Mouse (Mus musculus): ENCODE data around the gene Cdc14b. TPM values are rescaled to one million over a fixed set of nuclear protein-coding genes. Genes with fewer than 3 reads are reported as not detected.

Gene Cdc14b
- polyA plus RNA-seq (2012; rRNA removed): 1.4 and 2.8 TPM in 2 replicates

- H3K27me3 ChIP-seq (ENCODE audit: control insufficient read depth, insufficient read depth, low read length): peaks cover 21% of the 10 kb centered on the region
- H3K36me3 ChIP-seq (ENCODE audit: control insufficient read depth, insufficient read depth, low read length): no peaks in the 10 kb centered on the region
- H3K27ac ChIP-seq (ENCODE audit: insufficient read depth, low read depth, low read length): no peak within 1 kb of the TSS
- 1% methylated on average over 57 of the region's 57 CpGs for WGBS
- peak within 1 kb of the TSS; percentile 79 for H3K4me3 ChIP-seq (ENCODE audit: low read depth, low read length)
- TF ChIP-seq POLR2A (IDR thresholded peaks at IDR 0.05; ENCODE audit: low read depth, low read length) (no peak), CTCF (IDR thresholded peaks at IDR 0.05; ENCODE audit: extremely low read depth, insufficient read length, insufficient replicate concordance, low read depth, low read length) (no peak)
- no peaks in the 10 kb centered on the region for H3K4me1 ChIP-seq (ENCODE audit: control insufficient read depth, insufficient read depth, insufficient read length, low read length)
These were observed at the start of gene Cdc14b for GRCm38 (mm10) chr13:64274879-64275753. TSS of gene Cdc14b (minus strand) at chr13:64275290.

- Histone ChIP-seq H3K27ac (ENCODE audit: insufficient read depth, low read depth, low read length) (no peak overlapping the region), H3K36me3 (ENCODE audit: control insufficient read depth, insufficient read depth, low read length) (no peaks in the 10 kb centered on the region), H3K4me1 (ENCODE audit: control insufficient read depth, insufficient read depth, insufficient read length, low read length) (no peaks in the 10 kb centered on the region), H3K27me3 (ENCODE audit: control insufficient read depth, insufficient read depth, low read length) (no peaks in the 10 kb centered on the region), H3K4me3 (ENCODE audit: low read depth, low read length) (no peak overlapping the region)
- no peak for TF ChIP-seq POLR2A (IDR thresholded peaks at IDR 0.05; ENCODE audit: low read depth, low read length)
- no peak for TF ChIP-seq CTCF (IDR thresholded peaks at IDR 0.05; ENCODE audit: extremely low read depth, insufficient read length, insufficient replicate concordance, low read depth, low read length)
- 78% methylated on average over 8 of the region's 8 CpGs for WGBS
These were observed 47.6 kb upstream of the Cdc14b start for GRCm38 (mm10) chr13:64322561-64323281.

GRCm38 (mm10) chr13:64320334-64320733, 45.2 kb upstream of the Cdc14b start:
- no peak overlapping the region for H3K27ac ChIP-seq (ENCODE audit: insufficient read depth, low read depth, low read length)
- WGBS: 71% methylated on average over 8 of the region's 8 CpGs
- no peak for TF ChIP-seq POLR2A (IDR thresholded peaks at IDR 0.05; ENCODE audit: low read depth, low read length)
- no peak for TF ChIP-seq CTCF (IDR thresholded peaks at IDR 0.05; ENCODE audit: extremely low read depth, insufficient read length, insufficient replicate concordance, low read depth, low read length)

GRCm38 (mm10) chr13:64319782-64320181, 44.7 kb upstream of the Cdc14b start:
- no peak for TF ChIP-seq POLR2A (IDR thresholded peaks at IDR 0.05; ENCODE audit: low read depth, low read length)
- TF ChIP-seq CTCF (IDR thresholded peaks at IDR 0.05; ENCODE audit: extremely low read depth, insufficient read length, insufficient replicate concordance, low read depth, low read length): no peak
- H3K27me3 ChIP-seq (ENCODE audit: control insufficient read depth, insufficient read depth, low read length): no peaks in the 10 kb centered on the region
- no peak overlapping the region for H3K4me3 ChIP-seq (ENCODE audit: low read depth, low read length)
- H3K4me1 ChIP-seq (ENCODE audit: control insufficient read depth, insufficient read depth, insufficient read length, low read length): no peaks in the 10 kb centered on the region
- H3K27ac ChIP-seq (ENCODE audit: insufficient read depth, low read depth, low read length): no peak overlapping the region
- H3K36me3 ChIP-seq (ENCODE audit: control insufficient read depth, insufficient read depth, low read length): no peaks in the 10 kb centered on the region

More at GRCm38 (mm10) chr13:64320334-64320733, 45.2 kb upstream of the Cdc14b start:
- Histone ChIP-seq H3K36me3 (ENCODE audit: control insufficient read depth, insufficient read depth, low read length) (no peaks in the 10 kb centered on the region), H3K4me1 (ENCODE audit: control insufficient read depth, insufficient read depth, insufficient read length, low read length) (no peaks in the 10 kb centered on the region), H3K27me3 (ENCODE audit: control insufficient read depth, insufficient read depth, low read length) (no peaks in the 10 kb centered on the region), H3K4me3 (ENCODE audit: low read depth, low read length) (no peak overlapping the region)

GRCm38 (mm10) chr13:64318355-64318754, 43.3 kb upstream of the Cdc14b start:
- Histone ChIP-seq H3K27ac (ENCODE audit: insufficient read depth, low read depth, low read length) (no peak overlapping the region), H3K4me3 (ENCODE audit: low read depth, low read length) (no peak overlapping the region)
- 67% methylated on average over 2 of the region's 2 CpGs for WGBS

GRCm38 (mm10) chr13:64315483-64316050, 40.5 kb upstream of the Cdc14b start:
- Histone ChIP-seq H3K27ac (ENCODE audit: insufficient read depth, low read depth, low read length) (no peak overlapping the region), H3K4me1 (ENCODE audit: control insufficient read depth, insufficient read depth, insufficient read length, low read length) (no peaks in the 10 kb centered on the region), H3K27me3 (ENCODE audit: control insufficient read depth, insufficient read depth, low read length) (no peaks in the 10 kb centered on the region), H3K4me3 (ENCODE audit: low read depth, low read length) (no peak overlapping the region), H3K36me3 (ENCODE audit: control insufficient read depth, insufficient read depth, low read length) (no peaks in the 10 kb centered on the region)
- TF ChIP-seq POLR2A (IDR thresholded peaks at IDR 0.05; ENCODE audit: low read depth, low read length) (no peak), CTCF (IDR thresholded peaks at IDR 0.05; ENCODE audit: extremely low read depth, insufficient read length, insufficient replicate concordance, low read depth, low read length) (no peak)
- WGBS: 0% methylated on average over 3 of the region's 3 CpGs

More at GRCm38 (mm10) chr13:64318355-64318754, 43.3 kb upstream of the Cdc14b start:
- no peak for TF ChIP-seq POLR2A (IDR thresholded peaks at IDR 0.05; ENCODE audit: low read depth, low read length)
- TF ChIP-seq CTCF (IDR thresholded peaks at IDR 0.05; ENCODE audit: extremely low read depth, insufficient read length, insufficient replicate concordance, low read depth, low read length): no peak
- Histone ChIP-seq H3K27me3 (ENCODE audit: control insufficient read depth, insufficient read depth, low read length) (no peaks in the 10 kb centered on the region), H3K36me3 (ENCODE audit: control insufficient read depth, insufficient read depth, low read length) (no peaks in the 10 kb centered on the region), H3K4me1 (ENCODE audit: control insufficient read depth, insufficient read depth, insufficient read length, low read length) (no peaks in the 10 kb centered on the region)
